Mouse (Mus musculus) testis, adult 10 weeks (tissue): ENCODE results near the gene Gm3015. TPM values are rescaled to one million over a fixed set of nuclear protein-coding genes. Genes with fewer than 3 reads are reported as not detected.

ENCODE experiments used
- polyA plus RNA-seq: library from polyadenylated mRNA; stranded (reverse); fragments of 350-450 nt; fragmentation: Illumina TruSeq; extraction: RNeasy Lipid Tissue Mini Kit (QIAGEN cat#74804); gene quantifications from one replicate; pipeline ENCODE4 v1.2.3, GENCODE M21; 2014; ENCODE audit warnings: low read depth, low replicate concordance

Gene Gm3015
- polyA plus RNA-seq, result 0.49 TPM

GRCm38 (mm10) chr14:42768721-42769120 is at the start of gene Gm3015:
Gene Gm3015 (minus strand): TSS chr14:42768821.

GRCm38 (mm10) chr14:42797887-42798286 is 29.3 kb upstream of the Gm3015 start, which contains the start of gene Gm10377:
Gene Gm10377 (minus strand): TSS chr14:42797987.

Other genes with a start within 250 kb of the Gm3015 start
- gene Gm8024, start 244.5 kb downstream of the Gm3015 start, polyA plus RNA-seq, result 0.46 TPM
- gene Gm17124, start 168.9 kb downstream of the Gm3015 start, polyA plus RNA-seq, result 0.55 TPM
- 0.25 TPM for gene Gm3633, start 126.9 kb downstream of the Gm3015 start, polyA plus RNA-seq
- gene Gm10378, start 112.9 kb downstream of the Gm3015 start, polyA plus RNA-seq, result not detected
- 23.3 TPM for gene Gm10377, start 29.2 kb upstream of the Gm3015 start, polyA plus RNA-seq
- gene Gm21977, start 84.7 kb upstream of the Gm3015 start, polyA plus RNA-seq, result 1.9 TPM
- 0.45 TPM for gene Gm8082, start 224.8 kb upstream of the Gm3015 start, polyA plus RNA-seq
- 173 TPM for gene Gm10376, start 246.8 kb upstream of the Gm3015 start, polyA plus RNA-seq